Mouse (Mus musculus) MEL (cell line): ENCODE data around the gene Uchl3. TPM values are rescaled to one million over a fixed set of nuclear protein-coding genes. Genes with fewer than 3 reads are reported as not detected.

Source experiments
- MAX ChIP-seq: IDR thresholded peaks from 2 replicates; pipeline ENCODE4 v1.6.1; 2011; ENCODE audit warnings: low read length, improper control_type of control experiment
- SIN3A ChIP-seq: IDR thresholded peaks from 2 replicates; pipeline ENCODE4 v1.6.1; 2012; ENCODE audit warnings: low read length, improper control_type of control experiment, inconsistent platforms
- SMC3 ChIP-seq: IDR thresholded peaks from 2 replicates; pipeline ENCODE4 v1.6.1; 2011; ENCODE audit warnings: low read depth, low read length, improper control_type of control experiment
- TCF12 ChIP-seq: IDR thresholded peaks from 2 replicates; pipeline ENCODE4 v1.6.1; 2014; ENCODE audit warnings: low read depth, mild to moderate bottlenecking, inconsistent platforms, low read length, improper control_type of control experiment, moderate library complexity
- polyA plus RNA-seq, 2 experiments: library from polyadenylated mRNA; stranded (reverse) in 1 of 2; unstranded in 1 of 2; fragments of >175 nt in 1 of 2; fragments of >200 nt in 1 of 2; gene quantifications; 2 replicates each; pipeline versions ENCODE4 v1.2.1 to v1.2.4; 2012; ENCODE audit warnings: low replicate concordance in 2 of 2, low read depth in 1 of 2; ENCODE audit not compliant: insufficient read length in 2 of 2, insufficient read depth in 1 of 2, missing spikeins in 1 of 2
- total RNA-seq: library from RNA; depleted of rRNA; stranded (reverse); fragments of 300-350 nt; gene quantifications from 2 replicates; pipeline ENCODE4 v1.2.3, GENCODE M21; 2012; rRNA removed

Gene Uchl3
- total and polyA plus RNA-seq, 3 experiments = 57.8 to 59.1 TPM; not detected in 1

DNA sequence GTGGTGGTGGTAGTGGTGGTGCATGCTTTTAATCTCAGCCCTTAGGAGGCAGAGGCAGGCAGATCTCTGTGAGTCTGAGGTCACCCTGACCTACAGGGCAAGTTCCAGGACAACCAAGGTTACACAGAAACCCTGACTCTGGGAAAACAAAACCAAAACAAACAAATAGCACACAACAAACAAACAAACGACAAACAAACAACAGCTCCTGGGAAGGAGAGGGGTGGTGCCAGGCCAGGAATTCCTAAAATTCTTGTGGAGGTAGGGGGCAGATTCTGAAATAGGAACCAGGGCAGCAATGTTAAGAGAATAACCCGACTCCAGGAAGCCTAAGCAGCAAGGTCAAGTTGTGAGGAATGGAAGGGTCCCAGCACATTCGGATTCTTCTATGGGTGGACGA, 83.7 kb downstream of the Uchl3 start (continued):
- no peak for TF ChIP-seq SMC3
- TF ChIP-seq TCF12 = no peak
- TF ChIP-seq SIN3A = no peak
- TF ChIP-seq MAX = no peak
- TF ChIP-seq, all 39 proteins: peak for 0

Other genes with a start within 250 kb of the Uchl3 start
- not detected in 2 replicates for gene Tbc1d4, start 44.8 kb upstream of the Uchl3 start, total RNA-seq
- gene Tbc1d4, start 44.8 kb upstream of the Uchl3 start, polyA plus RNA-seq = not detected
- gene Commd6, start 13.3 kb upstream of the Uchl3 start, total RNA-seq = 51.7 and 61.2 TPM in 2 replicates
- gene Commd6, start 13.3 kb upstream of the Uchl3 start, polyA plus RNA-seq = 10 to 100 TPM in 1 of 2 experiments, not detected in 1; 57.3 TPM
- gene Gm9922, start 75.8 kb downstream of the Uchl3 start, total RNA-seq = not detected in 2 replicates
- gene Gm9922, start 75.8 kb downstream of the Uchl3 start, polyA plus RNA-seq = not detected
- not detected in 2 replicates for gene Lmo7, start 76.0 kb downstream of the Uchl3 start, total RNA-seq
- gene Lmo7, start 76.0 kb downstream of the Uchl3 start, polyA plus RNA-seq = not detected